ENCODE assay signal across 8 mouse cellular contexts in the genomic region with DNA sequence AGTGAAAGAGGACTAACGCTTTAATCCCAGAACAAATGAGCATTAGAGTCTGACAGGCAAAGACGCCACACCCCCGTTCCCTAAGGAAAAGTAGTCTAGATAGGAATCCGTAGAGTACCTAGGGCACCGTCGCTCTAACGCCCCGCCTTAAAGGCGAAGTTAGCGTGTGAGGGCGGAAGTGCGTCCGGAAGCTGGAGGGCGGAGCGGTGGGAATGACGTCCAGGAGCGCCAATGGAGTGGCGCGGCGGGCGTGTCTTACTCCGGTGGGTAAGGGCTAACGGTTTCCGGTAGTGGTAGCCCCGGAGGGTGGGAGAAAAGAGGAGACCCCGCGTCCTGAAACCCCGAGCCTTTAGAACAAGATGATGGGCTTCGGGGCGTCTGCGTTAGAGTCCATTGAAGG. TPM values are rescaled to one million over a fixed set of nuclear protein-coding genes. Genes with fewer than 3 reads are reported as not detected.
DNase-seq lines count a peak whose midpoint lies in the region; ATAC-seq and TF ChIP-seq lines count a peak whose summit lies in the region.

A gene (plus strand): TSS at position 215 of the 400 bp plus-strand sequence.

- WGBS in forebrain, embryonic 11.5 days = under 1% methylated on average over 31 of the region's 31 CpGs
- 1% methylated on average over 31 of the region's 31 CpGs for WGBS in heart, embryonic 16.5 days
- under 1% methylated on average over 31 of the region's 31 CpGs for WGBS in liver, embryonic 15.5 days (ENCODE audit: insufficient replicate concordance)
- WGBS in neural tube, embryonic 12.5 days = under 1% methylated on average over 31 of the region's 31 CpGs

- in situ Hi-C loops in CH12.LX (cut with MboI; ENCODE audit: low pct_ligation_motif_present, low pct_unique_long_range_greater_than_20kb, low sequenced_read_pairs) = no loop called here

- peak; percentile 73 for TF ChIP-seq POLR2A in CH12.LX (IDR thresholded peaks at IDR 0.05; ENCODE audit: low read depth, low read length)

- H3K4me1 ChIP-seq in CH12.LX (ENCODE audit: control insufficient read depth in 1 of 2, insufficient read depth in 2 of 2) = peaks cover 7 to 60% of the 10 kb centered on the region in 2 experiments
- H3K4me1 ChIP-seq in forebrain, embryonic 11.5 days (replicated peaks; ENCODE audit: control insufficient read depth, insufficient read depth, low read length) = peaks cover 18% of the 10 kb centered on the region
- peaks cover 36% of the 10 kb centered on the region for H3K4me1 ChIP-seq in heart, embryonic 16.5 days (ENCODE audit: control insufficient read depth, insufficient read depth, low read length)
- peaks cover 61% of the 10 kb centered on the region for H3K4me1 ChIP-seq in liver, embryonic 15.5 days (replicated peaks)
- peaks cover 41% of the 10 kb centered on the region for H3K4me1 ChIP-seq in neural tube, embryonic 12.5 days

- no peaks in the 10 kb centered on the region for H3K9me3 ChIP-seq in CH12.LX (replicated peaks; ENCODE audit: low read length)
- no peaks in the 10 kb centered on the region for H3K9me3 ChIP-seq in forebrain, embryonic 11.5 days (ENCODE audit: control insufficient read depth, low read length)
- H3K9me3 ChIP-seq in heart, embryonic 16.5 days (replicated peaks; ENCODE audit: control insufficient read depth, low read length) = no peaks in the 10 kb centered on the region
- H3K9me3 ChIP-seq in liver, embryonic 15.5 days (replicated peaks) = no peaks in the 10 kb centered on the region
- H3K9me3 ChIP-seq in neural tube, embryonic 12.5 days = no peaks in the 10 kb centered on the region

- dilution Hi-C loops in CH12.LX (cut with MboI; ENCODE audit: extremely low pct_ligation_motif_present, extremely low pct_unique_long_range_greater_than_20kb, low sequenced_read_pairs) = no loop called here

- H3K27me3 ChIP-seq in CH12.LX (replicated peaks) = no peaks in the 10 kb centered on the region
- no peaks in the 10 kb centered on the region for H3K27me3 ChIP-seq in forebrain, embryonic 11.5 days (ENCODE audit: control insufficient read depth, insufficient read depth, low read length)
- no peaks in the 10 kb centered on the region for H3K27me3 ChIP-seq in heart, embryonic 16.5 days (ENCODE audit: control insufficient read depth, insufficient read depth, low read length)
- no peaks in the 10 kb centered on the region for H3K27me3 ChIP-seq in liver, embryonic 15.5 days
- no peaks in the 10 kb centered on the region for H3K27me3 ChIP-seq in neural tube, embryonic 12.5 days (replicated peaks)

- peak within 1 kb of the TSS; percentile 89 for H3K9ac ChIP-seq in CH12.LX (ENCODE audit: insufficient read depth, low read depth)
- peak within 1 kb of the TSS; percentile 91 for H3K9ac ChIP-seq in forebrain, embryonic 11.5 days (ENCODE audit: low read length)
- H3K9ac ChIP-seq in heart, embryonic 16.5 days (ENCODE audit: low read length) = peak within 1 kb of the TSS; percentile 99
- peak within 1 kb of the TSS; percentile 98 for H3K9ac ChIP-seq in liver, embryonic 15.5 days
- peak within 1 kb of the TSS; percentile 92 for H3K9ac ChIP-seq in neural tube, embryonic 12.5 days

- TF ChIP-seq RAD21 in CH12.LX (IDR thresholded peaks at IDR 0.05; ENCODE audit: low read depth, low read length) = no peak

- peak within 1 kb of the TSS; percentile 36 for H3K27ac ChIP-seq in CH12.LX (ENCODE audit: insufficient read depth, low read depth)
- peak within 1 kb of the TSS; percentile 87 for H3K27ac ChIP-seq in forebrain, embryonic 11.5 days (ENCODE audit: low read depth, low read length)
- H3K27ac ChIP-seq in heart, embryonic 16.5 days (ENCODE audit: low read length) = peak within 1 kb of the TSS; percentile 93
- H3K27ac ChIP-seq in liver, embryonic 15.5 days (replicated peaks) = peak within 1 kb of the TSS; percentile 92
- peak within 1 kb of the TSS; percentile 84 for H3K27ac ChIP-seq in neural tube, embryonic 12.5 days

- H3K36me3 ChIP-seq in CH12.LX (replicated peaks in 1 of 2; ENCODE audit: control insufficient read depth in 1 of 2, insufficient read depth in 1 of 2, low read length in 1 of 2) = peaks cover 26 to 39% of the 10 kb centered on the region in 2 experiments
- H3K36me3 ChIP-seq in forebrain, embryonic 11.5 days (ENCODE audit: control insufficient read depth, insufficient read depth, low read length) = peaks cover 20% of the 10 kb centered on the region
- peaks cover 29% of the 10 kb centered on the region for H3K36me3 ChIP-seq in heart, embryonic 16.5 days (ENCODE audit: control insufficient read depth, insufficient read depth)
- H3K36me3 ChIP-seq in liver, embryonic 15.5 days (replicated peaks) = peaks cover 38% of the 10 kb centered on the region
- H3K36me3 ChIP-seq in neural tube, embryonic 12.5 days = peaks cover 34% of the 10 kb centered on the region

- no peak for TF ChIP-seq EP300 in CH12.LX (IDR thresholded peaks at IDR 0.05; ENCODE audit: low read length)

- H3K4me3 ChIP-seq in CH12.LX (replicated peaks in 1 of 3; ENCODE audit: low read depth in 2 of 3, low read length in 2 of 3, poor library complexity in 1 of 3) = peak within 1 kb of the TSS; percentile 77 to 83 (median 81)
- H3K4me3 ChIP-seq in forebrain, embryonic 11.5 days (ENCODE audit: low read depth, low read length) = peak within 1 kb of the TSS; percentile 98
- peak within 1 kb of the TSS; percentile 98 for H3K4me3 ChIP-seq in heart, embryonic 16.5 days (ENCODE audit: low read length)
- peak within 1 kb of the TSS; percentile 95 for H3K4me3 ChIP-seq in liver, embryonic 15.5 days (replicated peaks)
- H3K4me3 ChIP-seq in neural tube, embryonic 12.5 days = peak within 1 kb of the TSS; percentile 98

- H3K79me2 ChIP-seq in CH12.LX (replicated peaks; ENCODE audit: control insufficient read depth, extremely low read depth, insufficient read depth, poor library complexity, severe bottlenecking) = peaks cover 17% of the 10 kb centered on the region

- peak; percentile 93 for DNase-seq in CH12.LX (ENCODE audit: extremely low read depth)
- DNase-seq in c-Kit-positive CD71-positive TER-119-negative erythroid progenitor cells, embryonic 14.5 days (ENCODE audit: low read depth) = peak; percentile 94
- peak; percentile 97 for DNase-seq in forebrain, embryonic 11.5 days (ENCODE audit: low spot score)
- DNase-seq in kidney, postnatal 36 days = peak; percentile 97
- peak; percentile 97 for DNase-seq in telencephalon, adult 2 months (ENCODE audit: low read depth, low spot score)

- peak; percentile 96 for ATAC-seq in forebrain, embryonic 11.5 days (replicated peaks; ENCODE audit: low FRiP score)
- peak; percentile 92 for ATAC-seq in heart, embryonic 16.5 days (replicated peaks; ENCODE audit: extremely low read depth, insufficient read depth, low FRiP score)
- peak; percentile 92 for ATAC-seq in liver, embryonic 15.5 days (ENCODE audit: insufficient read depth)
- ATAC-seq in neural tube, embryonic 12.5 days (ENCODE audit: low FRiP score, low read depth) = peak; percentile 97

- peak within 1 kb of the TSS; percentile 62 for H3K4me2 ChIP-seq in CH12.LX (ENCODE audit: insufficient read depth, low read depth, poor library complexity, severe bottlenecking)
- H3K4me2 ChIP-seq in forebrain, embryonic 11.5 days (ENCODE audit: low read depth, low read length, severe bottlenecking) = peak within 1 kb of the TSS; percentile 92
- peak within 1 kb of the TSS; percentile 84 for H3K4me2 ChIP-seq in heart, embryonic 16.5 days (ENCODE audit: low read depth, low read length)
- H3K4me2 ChIP-seq in liver, embryonic 15.5 days = peak within 1 kb of the TSS; percentile 99
- peak within 1 kb of the TSS; percentile 100 for H3K4me2 ChIP-seq in neural tube, embryonic 12.5 days (replicated peaks)

- TF ChIP-seq CTCF in CH12.LX (conservative IDR thresholded peaks at IDR 0.05 in 1 of 2, IDR thresholded peaks at IDR 0.05 in 1 of 2; ENCODE audit: low read depth in 2 of 2, low read length in 2 of 2) = no peak

TF ChIP-seq in CH12.LX, 34 proteins besides CTCF, POLR2A, EP300 and RAD21 (continues in another document):
- TF ChIP-seq E2F4 (IDR thresholded peaks at IDR 0.05; ENCODE audit: insufficient replicate concordance, low read depth, low read length) (no peak), SMC3 (IDR thresholded peaks at IDR 0.05; ENCODE audit: low read depth, low read length) (no peak), USF1 (IDR thresholded peaks at IDR 0.05; ENCODE audit: low read depth, low read length) (no peak), BHLHE40 (IDR thresholded peaks at IDR 0.05; ENCODE audit: low read depth, low read length) (no peak), TCF12 (IDR thresholded peaks at IDR 0.05; ENCODE audit: low read depth, low read length) (peak; percentile 76), ZC3H11A (IDR thresholded peaks at IDR 0.05; ENCODE audit: low read depth, low read length) (no peak), MAX (IDR thresholded peaks at IDR 0.05; ENCODE audit: low read length) (no peak), ETS1 (conservative IDR thresholded peaks at IDR 0.05; ENCODE audit: low read depth, low read length) (no peak), CHD2 (IDR thresholded peaks at IDR 0.05; ENCODE audit: low read length) (peak; percentile 92), POLR2AphosphoS2 (IDR thresholded peaks at IDR 0.05; ENCODE audit: low read depth, low read length) (peak; percentile 68), HCFC1 (IDR thresholded peaks at IDR 0.05; ENCODE audit: low read depth, low read length) (peak; percentile 92), USF2 (conservative IDR thresholded peaks at IDR 0.05; ENCODE audit: low read depth, low read length) (no peak), CHD1 (IDR thresholded peaks at IDR 0.05; ENCODE audit: low read depth, low read length) (no peak), ELF1 (IDR thresholded peaks at IDR 0.05; ENCODE audit: low read depth, low read length) (peak; percentile 99), MAFK (IDR thresholded peaks at IDR 0.05; ENCODE audit: insufficient replicate concordance, low read length) (no peak), MYC (IDR thresholded peaks at IDR 0.05; ENCODE audit: low read depth, low read length) (no peak), JUN (IDR thresholded peaks at IDR 0.05; ENCODE audit: insufficient read depth, low read depth, low read length) (no peak), KAT2A (IDR thresholded peaks at IDR 0.05; ENCODE audit: insufficient replicate concordance, low read length) (peak; percentile 87; the same call in 1 of the 2 replicates), SIN3A (IDR thresholded peaks at IDR 0.05; ENCODE audit: low read length) (peak; percentile 86), JUND (conservative IDR thresholded peaks at IDR 0.05; ENCODE audit: low read depth, low read length) (no peak)

RNA-seq across cellular contexts. Expression of the gene that starts here (rescaled TPM):
- total RNA-seq in CH12.LX (2012; rRNA removed) (31.6 and 34.6 TPM in 2 replicates), CH12.LX (2014; rRNA removed) (11.8 and 17.3 TPM in 2 replicates)
- 23.3 and 24.1 TPM in 2 replicates for polyA plus RNA-seq in CH12.LX (2012; ENCODE audit: insufficient read length, low read depth)
- 72.8 and 77.9 TPM in 2 replicates for polyA plus RNA-seq in forebrain, embryonic 11.5 days (2014; fragmentation: Nextera tagmentation; extraction: Ambion mirVana)
- 20.5 and 22.6 TPM in 2 replicates for polyA plus RNA-seq in heart, embryonic 16.5 days (2015; fragmentation: Nextera tagmentation; extraction: Ambion mirVana)
- 21.0 and 21.3 TPM in 2 replicates for polyA plus RNA-seq in liver, embryonic 15.5 days (2015; fragmentation: Nextera tagmentation; extraction: Ambion mirVana)
- polyA plus RNA-seq in neural tube, embryonic 12.5 days (2016; fragmentation: Nextera tagmentation; extraction: Ambion mirVana) = 61.5 TPM in 2 replicates

Comparison
In these comparisons a context has a peak if more than half of its experiments do, and no peak if none do; other contexts are left out.
1. Peak in every context shown above with its lines: DNase-seq, ATAC-seq, H3K4me3 ChIP-seq and H3K27ac ChIP-seq.
2. H3K27ac ChIP-seq: peak in every context shown above with its lines; median percentile 93 in heart, embryonic 16.5 days; 92 in liver, embryonic 15.5 days; 87 in forebrain, embryonic 11.5 days; 84 in neural tube, embryonic 12.5 days; 36 in CH12.LX.